Mouse (Mus musculus) cerebellum, postnatal 4 days (tissue): Measurements from ENCODE around the gene Mrps17.
"Not testable (repeated sequence)": the region's sequence is repeated elsewhere in the genome, so short reads cannot be mapped to it uniquely, and the experiment has no call there.

Experiments
- DNase-seq, 2 experiments: peaks; one replicate each; pipeline ENCODE4 v3.0.0; 2022; ENCODE audit warnings: low spot score in 2 of 2, mixed read lengths in 1 of 2

Mrps17 gene

GRCm38 (mm10) chr5:129715326-129715861 is at the start of gene Mrps17:
Gene Mrps17, plus strand, starts transcription at chr5:129715497.
- DNase-seq = peak; percentile 78 to 90

GRCm38 (mm10) chr5:129666271-129666909 is 48.9 kb upstream of the Mrps17 start:
- DNase-seq = no peak

- no peak for DNase-seq
Measured at GRCm38 (mm10) chr5:129667851-129668250, 47.4 kb upstream of the Mrps17 start.

- no peak for DNase-seq
Measured at GRCm38 (mm10) chr5:129669453-129670035, 45.8 kb upstream of the Mrps17 start.

- peak; percentile 77 to 88 for DNase-seq
Measured at GRCm38 (mm10) chr5:129670036-129670458, 45.2 kb upstream of the Mrps17 start, which contains the start of gene Zfp11. Gene Zfp11, minus strand, starts transcription at chr5:129670099.

- DNase-seq = not testable (repeated sequence)
Measured at GRCm38 (mm10) chr5:129685141-129685540, 30.2 kb upstream of the Mrps17 start.

- DNase-seq = no peak
Measured at GRCm38 (mm10) chr5:129687621-129688020, 27.7 kb upstream of the Mrps17 start.

GRCm38 (mm10) chr5:129690528-129690927 is 24.8 kb upstream of the Mrps17 start:
- DNase-seq = no peak

- DNase-seq = no peak
Measured at GRCm38 (mm10) chr5:129700506-129700905, 14.8 kb upstream of the Mrps17 start.

- no peak for DNase-seq
Measured at GRCm38 (mm10) chr5:129701706-129702105, 13.6 kb upstream of the Mrps17 start.

- DNase-seq = no peak
Measured at GRCm38 (mm10) chr5:129703368-129703767, 11.9 kb upstream of the Mrps17 start.

GRCm38 (mm10) chr5:129708412-129708811 is 6.9 kb upstream of the Mrps17 start, which contains the start of gene Sept14:
Gene Sept14, minus strand, starts transcription at chr5:129708512.
- no peak for DNase-seq

GRCm38 (mm10) chr5:129717016-129717415 is 1.7 kb downstream of the Mrps17 start:
- DNase-seq = no peak

- no peak for DNase-seq
Measured at GRCm38 (mm10) chr5:129720176-129720575, 4.9 kb downstream of the Mrps17 start.

GRCm38 (mm10) chr5:129724268-129724667 is 9.0 kb downstream of the Mrps17 start:
- no peak for DNase-seq

GRCm38 (mm10) chr5:129724834-129725773 is 9.8 kb downstream of the Mrps17 start, which contains the start of gene Nipsnap2:
Gene Nipsnap2, plus strand, starts transcription at chr5:129725063.
- DNase-seq = peak; percentile 97 to 99

- DNase-seq = no peak
Measured at GRCm38 (mm10) chr5:129725774-129726392, 10.6 kb downstream of the Mrps17 start.

- DNase-seq = no peak
Measured at GRCm38 (mm10) chr5:129726784-129727183, 11.5 kb downstream of the Mrps17 start.

GRCm38 (mm10) chr5:129729286-129729685 is 14.0 kb downstream of the Mrps17 start:
- DNase-seq = no peak

GRCm38 (mm10) chr5:129730344-129730743 is 15.0 kb downstream of the Mrps17 start:
- DNase-seq = no peak

GRCm38 (mm10) chr5:129731021-129731420 is 15.7 kb downstream of the Mrps17 start:
- no peak for DNase-seq
